Mouse (Mus musculus): ENCODE measurements at regions not wholly inside any gene's neighbourhood (a gene's known extent, or its start where the extent isn't known, plus 50 kb on each side); places are given as distances from the start of the nearest gene placed in this dataset.

GRCm38 (mm10) chr10:21468421-21468820, 91.3 kb downstream of the Aldh8a1 start:
- TF ChIP-seq ZMIZ1 (IDR thresholded peaks at IDR 0.05; ENCODE audit: low read depth, low read length), result no peak
- no peak for TF ChIP-seq MEF2A (IDR thresholded peaks at IDR 0.05; ENCODE audit: borderline replicate concordance, low read depth, low read length)
- no peak for TF ChIP-seq POLR2A (IDR thresholded peaks at IDR 0.05; ENCODE audit: low read depth, low read length)
- TF ChIP-seq GABPA (IDR thresholded peaks at IDR 0.05; ENCODE audit: insufficient replicate concordance, low read depth, low read length), result no peak
- peak; percentile 80 for TF ChIP-seq EP300 (IDR thresholded peaks at IDR 0.05; ENCODE audit: low read length)
- no peak for TF ChIP-seq POLR2AphosphoS2 (IDR thresholded peaks at IDR 0.05; ENCODE audit: low read depth, low read length)

All from CH12.LX (cell line).